Mouse (Mus musculus) C2C12 (cell line): ENCODE measurements at regions not wholly inside any gene's neighbourhood (a gene's known extent, or its start where the extent isn't known, plus 50 kb on each side); places are given as distances from the start of the nearest gene placed in this dataset.

Source experiments
- H3K27me3 ChIP-seq: one replicate; pipeline ENCODE4 v1.6.1; 2011; ENCODE audit not compliant: control insufficient read depth, insufficient read depth, insufficient read length
- H3K36me3 ChIP-seq: one replicate; pipeline ENCODE4 v1.6.1; 2011; ENCODE audit not compliant: control insufficient read depth, insufficient read depth
- H3K4me3 ChIP-seq: one replicate; pipeline ENCODE4 v1.5.1; 2011; ENCODE audit warnings: mild to moderate bottlenecking, control low read depth; ENCODE audit not compliant: poor library complexity, insufficient read depth, severe bottlenecking
- H3K79me2 ChIP-seq: one replicate; pipeline ENCODE4 v1.6.1; 2011; ENCODE audit not compliant: control insufficient read depth, insufficient read depth
- H3K79me3 ChIP-seq: one replicate; pipeline ENCODE4 v1.6.1; 2011; ENCODE audit warnings: low read depth, control low read depth
- H3ac ChIP-seq: one replicate; pipeline ENCODE3; 2011; ENCODE audit warnings: low read depth; ENCODE audit not compliant: control insufficient read depth, insufficient read length
- CEBPB ChIP-seq: IDR thresholded peaks from one replicate; pipeline ENCODE4 v1.6.1; 2011; ENCODE audit warnings: low read depth, mild to moderate bottlenecking, control low read depth, moderate library complexity
- CTCF ChIP-seq: IDR thresholded peaks from one replicate; pipeline ENCODE4 v1.5.1; 2011; ENCODE audit not compliant: control insufficient read depth, insufficient read depth, insufficient read length
- FOSL1 ChIP-seq: IDR thresholded peaks from one replicate; pipeline ENCODE4 v1.8.0; 2011; ENCODE audit warnings: mild to moderate bottlenecking, low read length; ENCODE audit not compliant: poor library complexity, insufficient read depth, severe bottlenecking
- MAX ChIP-seq: IDR thresholded peaks from one replicate; pipeline ENCODE4 v1.6.1; 2011; ENCODE audit warnings: mild to moderate bottlenecking, control low read depth
- MYOD1 ChIP-seq: IDR thresholded peaks from one replicate; pipeline ENCODE4 v1.6.1; 2011; ENCODE audit warnings: low read depth; ENCODE audit not compliant: control insufficient read depth, insufficient read length
- MYOG ChIP-seq: IDR thresholded peaks from one replicate; pipeline ENCODE4 v1.6.1; 2011; ENCODE audit not compliant: control insufficient read depth, insufficient read length; ENCODE audit errors: extremely low read depth
- USF1 ChIP-seq: IDR thresholded peaks from one replicate; pipeline ENCODE4 v1.6.1; 2011; ENCODE audit warnings: low read depth, mild to moderate bottlenecking, control low read depth, moderate library complexity

GRCm38 (mm10) chr1:143879622-143880021, 102.5 kb downstream of the Uchl5 start:
- Histone ChIP-seq H3K79me2 (no peaks in the 10 kb centered on the region), H3K36me3 (no peaks in the 10 kb centered on the region), H3K79me3 (no peaks in the 10 kb centered on the region), H3ac (no peak overlapping the region), H3K4me3 (no peak overlapping the region), H3K27me3 (no peaks in the 10 kb centered on the region)
- TF ChIP-seq USF1, result no peak
- no peak for TF ChIP-seq MYOG
- no peak for TF ChIP-seq FOSL1
- no peak for TF ChIP-seq MYOD1
- no peak for TF ChIP-seq MAX
- no peak for TF ChIP-seq CTCF
- no peak for TF ChIP-seq CEBPB

- no peak overlapping the region for H3ac ChIP-seq
Measured at GRCm38 (mm10) chr1:143878266-143878665, 101.2 kb downstream of the Uchl5 start.

GRCm38 (mm10) chr1:143860319-143860718, 83.2 kb downstream of the Uchl5 start:
- TF ChIP-seq USF1 (no peak), CTCF (no peak), MAX (no peak), FOSL1 (no peak), MYOG (no peak), CEBPB (no peak), MYOD1 (no peak)
- Histone ChIP-seq H3K4me3 (no peak overlapping the region), H3K79me3 (no peaks in the 10 kb centered on the region), H3ac (no peak overlapping the region), H3K79me2 (no peaks in the 10 kb centered on the region), H3K27me3 (no peaks in the 10 kb centered on the region), H3K36me3 (no peaks in the 10 kb centered on the region)

More at GRCm38 (mm10) chr1:143878266-143878665, 101.2 kb downstream of the Uchl5 start:
- Histone ChIP-seq H3K79me2 (no peaks in the 10 kb centered on the region), H3K36me3 (no peaks in the 10 kb centered on the region), H3K79me3 (no peaks in the 10 kb centered on the region), H3K27me3 (no peaks in the 10 kb centered on the region), H3K4me3 (no peak overlapping the region)
- no peak for TF ChIP-seq MAX
- no peak for TF ChIP-seq CEBPB

- Histone ChIP-seq H3K4me3 (no peak overlapping the region), H3K79me3 (no peaks in the 10 kb centered on the region), H3K36me3 (no peaks in the 10 kb centered on the region), H3ac (no peak overlapping the region), H3K27me3 (no peaks in the 10 kb centered on the region), H3K79me2 (no peaks in the 10 kb centered on the region)
- TF ChIP-seq USF1 (no peak), MYOG (no peak), CTCF (no peak), CEBPB (no peak), FOSL1 (no peak), MAX (no peak), MYOD1 (no peak)
Measured at GRCm38 (mm10) chr1:143858532-143858931, 81.5 kb downstream of the Uchl5 start.
